Mouse (Mus musculus) liver, adult 2 months (tissue): ENCODE measurements around the gene Cplx3. TPM values are rescaled to one million over a fixed set of nuclear protein-coding genes. Genes with fewer than 3 reads are reported as not detected.

Source experiments
- DNase-seq: peaks from one replicate; pipeline ENCODE4 v3.0.0-alpha.2; 2011; ENCODE audit warnings: low read depth, low spot score; ENCODE audit errors: extremely low read depth
- H3K27ac ChIP-seq: fragments of 200-500 bp; replicated peaks from 2 replicates; pipeline ENCODE4 v1.5.1; 2012; ENCODE audit warnings: low read depth, mild to moderate bottlenecking, control low read depth, inconsistent platforms, low read length; ENCODE audit not compliant: insufficient read depth
- H3K27me3 ChIP-seq: fragments of 200-500 bp; 2 replicates; pipeline ENCODE4 v1.6.1; 2012; ENCODE audit warnings: mild to moderate bottlenecking, moderate library complexity, low read length, inconsistent platforms; ENCODE audit not compliant: control insufficient read depth, insufficient read depth
- H3K36me3 ChIP-seq: fragments of 200-500 bp; 2 replicates; pipeline ENCODE4 v1.6.1; 2012; ENCODE audit warnings: low read length, inconsistent platforms; ENCODE audit not compliant: control insufficient read depth, insufficient read depth
- H3K4me1 ChIP-seq: fragments of 200-500 bp; 2 replicates; pipeline ENCODE4 v1.6.1; 2011; ENCODE audit warnings: low read length; ENCODE audit not compliant: control insufficient read depth, insufficient read depth
- H3K4me3 ChIP-seq: fragments of 200-500 bp; 2 replicates; pipeline ENCODE4 v1.5.1; 2011; ENCODE audit warnings: low read depth, mild to moderate bottlenecking, control low read depth, low read length, moderate library complexity; ENCODE audit not compliant: insufficient read depth
- H3K79me2 ChIP-seq: fragments of 200-500 bp; 2 replicates; pipeline ENCODE4 v1.6.1; 2012; ENCODE audit warnings: inconsistent platforms, mild to moderate bottlenecking, low read length, moderate library complexity; ENCODE audit not compliant: control insufficient read depth, insufficient read depth
- H3K9ac ChIP-seq: fragments of 200-500 bp; 2 replicates; pipeline ENCODE4 v1.6.1; 2012; ENCODE audit warnings: low read depth, mild to moderate bottlenecking, control low read depth, inconsistent platforms, low read length
- CTCF ChIP-seq: fragments of 200-500 bp; IDR thresholded peaks from 2 replicates; pipeline ENCODE4 v1.5.1; 2011; ENCODE audit warnings: low read depth, low read length, control low read depth
- POLR2A ChIP-seq: fragments of 200-500 bp; IDR thresholded peaks from 2 replicates; pipeline ENCODE4 v1.6.1; 2011; ENCODE audit warnings: low read length, control low read depth; ENCODE audit not compliant: insufficient read depth; ENCODE audit errors: extremely low read depth
- WGBS: fragments of 180-500 bp; shearing (Covaris S2); methylation state at CpG from one replicate; pipeline ENCODE4 v1.1.7; 2018; 5-methylcytosine and 5-hydroxymethylcytosine counted together
- polyA plus RNA-seq: library from polyadenylated mRNA; depleted of rRNA; stranded (reverse); fragments of >200 nt; gene quantifications from 2 replicates; pipeline ENCODE4 v1.2.3, GENCODE M21; 2012
- total RNA-seq: library from RNA; depleted of rRNA; stranded (reverse); fragments of >200 nt; gene quantifications from 2 replicates; pipeline ENCODE4 v1.2.3, GENCODE M21; 2014

Gene Cplx3
- total and polyA plus RNA-seq, 2 experiments: not detected

DNA sequence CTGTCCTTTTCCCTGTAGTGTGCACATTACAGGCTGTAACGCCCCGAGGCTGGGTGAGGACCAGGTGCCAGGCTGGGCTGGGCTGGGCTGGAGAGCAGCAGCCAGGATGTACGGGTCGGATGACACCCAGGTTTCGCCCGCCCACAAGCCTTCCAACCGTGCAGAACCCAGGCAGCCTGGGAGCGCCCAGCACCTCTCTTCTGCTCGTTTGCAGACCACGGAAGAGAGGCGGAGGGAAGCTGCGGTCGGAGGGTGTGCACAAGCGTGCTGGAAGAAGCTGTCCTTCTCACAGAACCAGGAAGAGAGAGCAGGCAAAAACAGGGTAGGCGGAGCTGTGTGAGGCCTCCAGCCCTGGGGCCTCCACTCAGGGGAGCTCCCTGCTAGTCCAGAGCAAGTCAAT lies 34.3 kb upstream of the Cplx3 start:
- H3K27me3 ChIP-seq: no peaks in the 10 kb centered on the region
- H3K27ac ChIP-seq: peak overlapping the region; percentile 10
- H3K4me3 ChIP-seq: peak overlapping the region; percentile 8; the same call in 1 of the 2 replicates
- H3K9ac ChIP-seq: peak overlapping the region; percentile 7
- no peaks in the 10 kb centered on the region for H3K36me3 ChIP-seq
- peaks cover 55% of the 10 kb centered on the region for H3K4me1 ChIP-seq
- 27% methylated on average over 15 of the region's 15 CpGs for WGBS
- TF ChIP-seq POLR2A (no peak), CTCF (no peak)
- peak; percentile 55 for DNase-seq
- peaks cover 72% of the 10 kb centered on the region for H3K79me2 ChIP-seq

DNA sequence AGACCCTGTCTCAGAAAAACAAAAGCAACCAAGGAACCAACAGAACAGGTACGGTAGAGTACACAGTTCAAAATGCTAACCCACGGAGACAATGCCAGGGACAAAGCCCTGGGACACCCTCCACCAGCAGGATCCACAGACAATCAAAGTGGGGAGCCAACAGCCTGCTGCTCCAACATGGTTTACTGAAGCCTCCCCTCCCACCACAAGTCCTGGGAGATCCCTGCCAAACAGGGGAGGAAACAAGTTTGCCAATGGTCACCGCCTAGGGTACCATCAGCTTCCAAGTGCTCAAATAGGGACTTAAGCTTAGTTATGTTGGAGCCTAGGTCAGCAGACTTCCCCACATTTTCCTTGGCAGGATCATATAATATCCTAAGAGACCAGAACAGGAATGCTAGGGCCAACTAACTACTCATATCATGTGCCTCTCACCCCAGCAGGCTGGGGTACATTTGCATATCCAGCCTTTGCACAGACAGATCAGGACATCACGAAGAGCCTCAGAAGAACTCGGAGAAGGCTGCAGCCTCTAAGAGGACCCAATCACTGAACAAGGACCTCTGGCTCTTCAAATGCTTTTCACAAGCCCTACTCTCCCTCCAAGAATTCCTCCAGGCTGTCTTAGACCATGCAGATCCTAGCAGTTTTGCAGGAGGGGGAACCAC lies 33.7 kb upstream of the Cplx3 start:
- H3K27me3 ChIP-seq: no peaks in the 10 kb centered on the region
- H3K9ac ChIP-seq: peak overlapping the region; percentile 7
- peaks cover 55% of the 10 kb centered on the region for H3K4me1 ChIP-seq
- H3K79me2 ChIP-seq: peaks cover 73% of the 10 kb centered on the region
- DNase-seq: no peak
- H3K4me3 ChIP-seq: no peak overlapping the region; the same call in 1 of the 2 replicates
- WGBS: 33% methylated on average over 5 of the region's 5 CpGs
- no peaks in the 10 kb centered on the region for H3K36me3 ChIP-seq
- TF ChIP-seq CTCF (no peak), POLR2A (no peak)
- peak overlapping the region; percentile 10 for H3K27ac ChIP-seq

DNA sequence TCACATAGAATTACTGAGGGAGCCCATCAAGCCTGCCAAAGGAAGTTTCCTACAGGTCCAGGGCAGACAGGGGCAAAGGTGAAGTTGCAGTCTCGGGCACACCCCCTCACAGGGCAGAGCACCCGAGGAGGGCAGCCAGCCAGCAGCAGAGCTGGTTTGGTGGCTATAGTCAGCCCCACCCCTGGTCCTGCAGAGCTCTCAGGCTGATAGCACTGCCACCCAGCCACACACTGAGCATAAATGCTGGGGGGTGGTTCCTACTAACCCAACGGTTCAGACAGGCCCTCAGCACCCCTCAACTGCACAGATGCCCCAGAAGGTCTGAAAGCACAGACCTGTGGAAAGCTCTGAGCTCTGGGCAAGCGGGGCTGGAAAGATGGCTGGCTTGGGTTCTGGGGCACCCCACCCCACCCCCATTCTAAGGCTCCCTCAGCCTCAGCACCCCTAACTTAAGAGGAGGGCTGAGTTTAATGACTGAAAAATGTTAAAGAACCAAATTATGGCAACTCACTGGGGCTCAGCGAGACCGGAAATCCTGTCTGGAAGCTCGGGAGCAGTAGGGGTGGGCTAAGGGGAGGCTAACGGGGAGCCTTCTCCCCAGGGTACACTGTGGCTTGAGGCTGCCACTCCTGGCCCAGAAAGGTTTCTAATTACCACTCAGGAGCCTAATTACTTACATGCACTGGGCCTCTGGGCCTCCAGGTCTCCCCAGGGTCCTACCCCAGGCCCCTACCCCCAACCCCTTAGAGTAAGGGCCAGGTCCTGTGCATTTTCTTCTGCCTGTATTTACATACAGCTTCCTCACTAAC lies 32.8 kb upstream of the Cplx3 start:
- Histone ChIP-seq H3K79me2 (peaks cover 74% of the 10 kb centered on the region), H3K4me3 (no peak overlapping the region), H3K27ac (peak overlapping the region; percentile 49), H3K36me3 (no peaks in the 10 kb centered on the region), H3K27me3 (no peaks in the 10 kb centered on the region), H3K4me1 (peaks cover 58% of the 10 kb centered on the region), H3K9ac (peak overlapping the region; percentile 11; the same call in 1 of the 2 replicates)
- WGBS: 36% methylated on average over 8 of the region's 8 CpGs
- peak; percentile 92 for DNase-seq
- no peak for TF ChIP-seq CTCF
- no peak for TF ChIP-seq POLR2A

DNA sequence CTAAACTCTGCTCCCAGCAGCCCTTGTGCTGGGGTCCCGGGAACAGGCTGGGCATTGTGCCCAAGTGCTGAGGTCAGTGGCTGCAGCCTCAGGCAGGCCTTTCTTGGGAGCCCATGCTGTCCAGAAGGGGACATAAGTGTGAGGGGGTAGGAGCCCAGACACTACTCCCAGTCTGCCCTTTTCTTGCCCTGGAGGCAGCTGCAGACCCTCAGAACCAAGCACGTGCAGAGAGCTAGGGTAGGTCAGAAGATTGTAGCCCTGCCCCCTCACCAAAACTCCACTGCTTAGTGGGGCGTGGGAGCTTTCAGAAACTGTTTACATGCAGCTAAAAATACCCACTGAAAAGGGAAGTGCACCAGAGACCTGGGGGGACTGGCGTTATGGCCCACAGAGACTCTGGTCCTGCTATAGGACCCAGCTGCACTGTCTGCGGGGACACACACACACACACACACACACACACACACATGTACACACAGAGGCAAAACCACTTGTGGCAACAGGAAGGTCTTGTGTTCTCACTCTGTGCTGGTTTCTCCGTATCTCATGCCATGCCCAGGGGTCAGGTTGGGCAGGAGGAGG lies 31.8 kb upstream of the Cplx3 start:
- peaks cover 72% of the 10 kb centered on the region; the same call in 1 of the 2 replicates for H3K79me2 ChIP-seq
- peak overlapping the region; percentile 11 for H3K9ac ChIP-seq
- peak overlapping the region; percentile 49 for H3K27ac ChIP-seq
- 6% methylated on average over 6 of the region's 6 CpGs for WGBS
- H3K4me3 ChIP-seq: no peak overlapping the region
- H3K4me1 ChIP-seq: peaks cover 48% of the 10 kb centered on the region
- TF ChIP-seq POLR2A (no peak), CTCF (no peak)
- H3K36me3 ChIP-seq: no peaks in the 10 kb centered on the region
- no peak for DNase-seq
- H3K27me3 ChIP-seq: no peaks in the 10 kb centered on the region

DNA sequence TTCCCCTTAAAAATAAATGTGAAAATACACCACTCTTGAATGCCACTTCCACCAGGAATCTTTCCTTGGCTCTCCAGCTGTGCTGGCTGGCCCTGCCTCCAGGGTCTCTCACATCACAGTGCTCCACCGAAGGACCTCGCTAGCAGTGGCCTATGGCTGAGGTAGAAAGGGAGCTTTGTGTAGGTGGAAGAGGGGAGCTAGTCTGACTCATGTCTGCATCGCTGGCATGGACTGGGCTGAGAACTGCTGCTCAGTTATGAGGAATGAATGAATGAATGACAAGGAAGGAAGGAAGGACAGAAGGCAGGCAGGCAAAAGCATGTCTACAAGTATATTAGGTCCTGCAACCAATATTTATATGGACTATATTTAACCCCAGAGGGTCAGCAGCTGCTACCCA lies 31.2 kb upstream of the Cplx3 start:
- Histone ChIP-seq H3K27ac (peak overlapping the region; percentile 49; the same call in 1 of the 2 replicates), H3K4me3 (no peak overlapping the region), H3K27me3 (no peaks in the 10 kb centered on the region), H3K36me3 (no peaks in the 10 kb centered on the region), H3K9ac (peak overlapping the region; percentile 2; the same call in 1 of the 2 replicates), H3K79me2 (peaks cover 68% of the 10 kb centered on the region; the same call in 1 of the 2 replicates), H3K4me1 (peaks cover 45% of the 10 kb centered on the region)
- WGBS: 66% methylated on average over 3 of the region's 3 CpGs
- DNase-seq: no peak
- TF ChIP-seq POLR2A (no peak), CTCF (no peak)
